Mouse (Mus musculus): Measurements from ENCODE around the gene Homer2. TPM values are rescaled to one million over a fixed set of nuclear protein-coding genes. Genes with fewer than 3 reads are reported as not detected.

The Homer2 gene
- total RNA-seq (2021): 10 to 100 TPM; 25.5 to 34.3 TPM
- long read RNA-seq, experiment 1, transcript Homer2-206 (9 exons, 1,634 nt): minor isoform, 13 of 29 reads
- long read RNA-seq, experiment 1, transcript Homer2-201 (9 exons, 1,736 nt): major isoform, 14 of 29 reads
- long read RNA-seq, experiment 1, partial matches to known transcripts: 1 of 29 reads
- long read RNA-seq, experiment 1, other reads (novel, unspliced or antisense): 1 of 29 reads
- long read RNA-seq, experiment 2, transcript Homer2-206 (9 exons, 1,634 nt): minor isoform, 21 of 47 reads
- long read RNA-seq, experiment 2, transcript Homer2-201 (9 exons, 1,736 nt): major isoform, 23 of 47 reads
- long read RNA-seq, experiment 2, partial matches to known transcripts: 1 of 47 reads
- long read RNA-seq, experiment 2, other reads (novel, unspliced or antisense): 2 of 47 reads

- no peak for DNase-seq
- intact Hi-C loops (cut with DNase I; ENCODE audit: low total_unique reads): no loop called here
Measured at GRCm38 (mm10) chr7:81707471-81708140, at the start of gene Homer2. Gene Homer2 (minus strand): TSS chr7:81707527.

- intact Hi-C loops (cut with DNase I; ENCODE audit: low total_unique reads): no loop called here
- no peak for DNase-seq
Measured at GRCm38 (mm10) chr7:81747956-81748355, 40.6 kb upstream of the Homer2 start.

GRCm38 (mm10) chr7:81744145-81744544, 36.8 kb upstream of the Homer2 start:
- intact Hi-C loops (cut with DNase I; ENCODE audit: low total_unique reads): no loop called here
- peak; percentile 18 for DNase-seq

GRCm38 (mm10) chr7:81740010-81740409, 32.7 kb upstream of the Homer2 start:
- intact Hi-C loops (cut with DNase I; ENCODE audit: low total_unique reads): no loop called here
- no peak for DNase-seq

GRCm38 (mm10) chr7:81738720-81739385, 31.5 kb upstream of the Homer2 start:
- no peak for DNase-seq
- intact Hi-C loops (cut with DNase I; ENCODE audit: low total_unique reads): no loop called here

- intact Hi-C loops (cut with DNase I; ENCODE audit: low total_unique reads): no loop called here
- DNase-seq: no peak
Measured at GRCm38 (mm10) chr7:81735300-81736048, 28.1 kb upstream of the Homer2 start.

GRCm38 (mm10) chr7:81732183-81733089, 25.1 kb upstream of the Homer2 start:
- no peak for DNase-seq
- intact Hi-C loops (cut with DNase I; ENCODE audit: low total_unique reads): no loop called here

GRCm38 (mm10) chr7:81731181-81731651, 23.9 kb upstream of the Homer2 start:
- intact Hi-C loops (cut with DNase I; ENCODE audit: low total_unique reads): no loop called here
- DNase-seq: no peak

GRCm38 (mm10) chr7:81729787-81730186, 22.5 kb upstream of the Homer2 start:
- DNase-seq: no peak
- intact Hi-C loops (cut with DNase I; ENCODE audit: low total_unique reads): no loop called here

GRCm38 (mm10) chr7:81727716-81728115, 20.4 kb upstream of the Homer2 start:
- intact Hi-C loops (cut with DNase I; ENCODE audit: low total_unique reads): no loop called here
- no peak for DNase-seq

GRCm38 (mm10) chr7:81726728-81727005, 19.3 kb upstream of the Homer2 start:
- intact Hi-C loops (cut with DNase I; ENCODE audit: low total_unique reads): no loop called here
- no peak for DNase-seq

GRCm38 (mm10) chr7:81725986-81726727, 18.8 kb upstream of the Homer2 start:
- intact Hi-C loops (cut with DNase I; ENCODE audit: low total_unique reads): no loop called here
- DNase-seq: no peak

- no peak for DNase-seq
- intact Hi-C loops (cut with DNase I; ENCODE audit: low total_unique reads): no loop called here
Measured at GRCm38 (mm10) chr7:81723851-81724250, 16.5 kb upstream of the Homer2 start.

- no peak for DNase-seq
- intact Hi-C loops (cut with DNase I; ENCODE audit: low total_unique reads): no loop called here
Measured at GRCm38 (mm10) chr7:81721271-81721670, 13.9 kb upstream of the Homer2 start.

GRCm38 (mm10) chr7:81719216-81719661, 11.9 kb upstream of the Homer2 start:
- DNase-seq: no peak
- intact Hi-C loops (cut with DNase I; ENCODE audit: low total_unique reads): no loop called here

GRCm38 (mm10) chr7:81718657-81719056, 11.3 kb upstream of the Homer2 start:
- intact Hi-C loops (cut with DNase I; ENCODE audit: low total_unique reads): no loop called here
- no peak for DNase-seq

- intact Hi-C loops (cut with DNase I; ENCODE audit: low total_unique reads): no loop called here
- no peak for DNase-seq
Measured at GRCm38 (mm10) chr7:81710166-81710565, 2.8 kb upstream of the Homer2 start.

- intact Hi-C loops (cut with DNase I; ENCODE audit: low total_unique reads): no loop called here
Measured at GRCm38 (mm10) chr7:81708165-81708564, 838 bp upstream of the Homer2 start.

More at GRCm38 (mm10) chr7:81708165-81708564, 838 bp upstream of the Homer2 start:
- DNase-seq: no peak

All from gastrocnemius, postnatal 14 days (tissue).